Mouse (Mus musculus) MEL (cell line): ENCODE results near the gene Tiam1. TPM values are rescaled to one million over a fixed set of nuclear protein-coding genes. Genes with fewer than 3 reads are reported as not detected.

Source experiments
- DNase-seq: peaks from one replicate; pipeline ENCODE4 v3.0.0; 2011; ENCODE audit warnings: low read depth, low spot score
- H3K27ac ChIP-seq: 2 replicates; pipeline ENCODE4 v1.5.1; 2012; ENCODE audit warnings: low read depth, mild to moderate bottlenecking, control low read depth, low read length, moderate library complexity; ENCODE audit not compliant: control insufficient read depth
- H3K27me3 ChIP-seq, 2 experiments: fragments of 150-350 bp in 1 of 2; sonication (generic) in 1 of 2; 2 replicates each; pipeline ENCODE4 v1.6.1; 2012; ENCODE audit warnings: low read length in 2 of 2, mild to moderate bottlenecking in 2 of 2, improper control_type of control experiment in 1 of 2, moderate library complexity in 1 of 2; ENCODE audit not compliant: insufficient read depth in 2 of 2, control insufficient read depth in 1 of 2
- H3K36me3 ChIP-seq, 2 experiments: 2 replicates each; pipeline ENCODE4 v1.6.1; 2012 to 2014; ENCODE audit warnings: low read length in 2 of 2, improper control_type of control experiment in 1 of 2, inconsistent platforms in 1 of 2, mild to moderate bottlenecking in 1 of 2; ENCODE audit not compliant: insufficient read depth in 2 of 2, control insufficient read depth in 1 of 2
- H3K4me1 ChIP-seq, 2 experiments: fragments of 150-350 bp in 1 of 2; sonication (generic) in 1 of 2; 2 replicates each; pipeline ENCODE4 v1.6.1; 2012; ENCODE audit warnings: low read length in 2 of 2, improper control_type of control experiment in 1 of 2, mild to moderate bottlenecking in 1 of 2; ENCODE audit not compliant: insufficient read depth in 2 of 2, control insufficient read depth in 1 of 2
- H3K4me3 ChIP-seq, 2 experiments: fragments of 150-350 bp in 1 of 2; sonication (generic) in 1 of 2; 2 replicates each; pipeline ENCODE4 v1.5.1; 2012; ENCODE audit warnings: low read depth in 2 of 2, low read length in 2 of 2, mild to moderate bottlenecking in 2 of 2, moderate library complexity in 2 of 2, control low read depth in 1 of 2, improper control_type of control experiment in 1 of 2; ENCODE audit not compliant: control insufficient read depth in 1 of 2, insufficient read depth in 1 of 2
- H3K79me2 ChIP-seq: 2 replicates; pipeline ENCODE4 v1.6.1; 2012; ENCODE audit warnings: mild to moderate bottlenecking, low read length, moderate library complexity; ENCODE audit not compliant: control insufficient read depth, poor library complexity, insufficient read depth
- H3K9ac ChIP-seq: 2 replicates; pipeline ENCODE4 v1.6.1; 2012; ENCODE audit warnings: low read depth, mild to moderate bottlenecking, control low read depth, low read length, moderate library complexity; ENCODE audit not compliant: control insufficient read depth, poor library complexity, severe bottlenecking
- H3K9me3 ChIP-seq: fragments of 150-350 bp; sonication (generic); replicated peaks from 2 replicates; pipeline ENCODE4 v1.6.1; 2012; ENCODE audit warnings: mild to moderate bottlenecking, low read length, improper control_type of control experiment, moderate library complexity; ENCODE audit not compliant: insufficient read depth
- CTCF ChIP-seq, 3 experiments: IDR thresholded peaks in 2 of 3; conservative IDR thresholded peaks in 1 of 3; 2 replicates each; pipeline ENCODE4 v1.5.1; 2011 to 2012; ENCODE audit warnings: low read length in 3 of 3, low read depth in 2 of 3, mild to moderate bottlenecking in 2 of 3, improper control_type of control experiment in 1 of 3, inconsistent platforms in 1 of 3, mixed read lengths in 1 of 3, moderate library complexity in 1 of 3; ENCODE audit not compliant: control insufficient read depth in 1 of 3, insufficient read depth in 1 of 3, poor library complexity in 1 of 3, severe bottlenecking in 1 of 3
- E2F4 ChIP-seq: IDR thresholded peaks from 2 replicates; pipeline ENCODE4 v1.6.1; 2011; ENCODE audit warnings: low read depth, low read length, improper control_type of control experiment, borderline replicate concordance
- ELF1 ChIP-seq: IDR thresholded peaks from 2 replicates; pipeline ENCODE4 v1.6.1; 2014; ENCODE audit warnings: low read depth, mild to moderate bottlenecking, inconsistent platforms, low read length, improper control_type of control experiment, moderate library complexity
- EP300 ChIP-seq, 2 experiments: IDR thresholded peaks; 2 replicates each; pipeline ENCODE4 v1.6.1; 2011; ENCODE audit warnings: improper control_type of control experiment in 2 of 2, low read length in 2 of 2, low read depth in 1 of 2, mild to moderate bottlenecking in 1 of 2
- GABPA ChIP-seq: IDR thresholded peaks from 2 replicates; pipeline ENCODE4 v1.6.1; 2012; ENCODE audit warnings: low read depth, mild to moderate bottlenecking, inconsistent platforms, low read length, improper control_type of control experiment, moderate library complexity
- GATA1 ChIP-seq: IDR thresholded peaks from 2 replicates; pipeline ENCODE4 v1.6.1; 2011; ENCODE audit warnings: low read depth, low read length, improper control_type of control experiment
- JUND ChIP-seq: IDR thresholded peaks from 2 replicates; pipeline ENCODE4 v1.6.1; 2011; ENCODE audit warnings: low read depth, mild to moderate bottlenecking, improper control_type of control experiment, low read length
- KAT2A ChIP-seq: conservative IDR thresholded peaks from 2 replicates; pipeline ENCODE4 v1.6.1; 2012; ENCODE audit warnings: low read depth, low read length, improper control_type of control experiment, inconsistent platforms
- MXI1 ChIP-seq: IDR thresholded peaks from 2 replicates; pipeline ENCODE4 v1.6.1; 2011; ENCODE audit warnings: mild to moderate bottlenecking, low read depth, low read length, improper control_type of control experiment
- MYB ChIP-seq: IDR thresholded peaks from 2 replicates; pipeline ENCODE4 v1.6.1; 2011; ENCODE audit warnings: mild to moderate bottlenecking, low read depth, low read length, improper control_type of control experiment
- MYC ChIP-seq: IDR thresholded peaks from 2 replicates; pipeline ENCODE4 v1.6.1; 2011; ENCODE audit warnings: low read depth, mild to moderate bottlenecking, low read length, improper control_type of control experiment, moderate library complexity
- NELFE ChIP-seq: IDR thresholded peaks from 2 replicates; pipeline ENCODE4 v1.6.1; 2011; ENCODE audit warnings: low read depth, low read length, improper control_type of control experiment
- POLR2AphosphoS5 ChIP-seq: IDR thresholded peaks from 2 replicates; pipeline ENCODE4 v1.6.1; 2012; ENCODE audit warnings: low read depth, borderline replicate concordance, mild to moderate bottlenecking, inconsistent platforms, low read length, moderate library complexity, mixed read lengths
- SMC3 ChIP-seq: IDR thresholded peaks from 2 replicates; pipeline ENCODE4 v1.6.1; 2011; ENCODE audit warnings: low read depth, low read length, improper control_type of control experiment
- ZC3H11A ChIP-seq: IDR thresholded peaks from 2 replicates; pipeline ENCODE4 v1.6.1; 2012; ENCODE audit warnings: low read depth, mild to moderate bottlenecking, inconsistent platforms, low read length, improper control_type of control experiment
- ZKSCAN1 ChIP-seq: IDR thresholded peaks from 2 replicates; pipeline ENCODE4 v1.6.1; 2012; ENCODE audit warnings: low read depth, mild to moderate bottlenecking, inconsistent platforms, low read length, improper control_type of control experiment, moderate library complexity
- ZNF384 ChIP-seq: IDR thresholded peaks from 2 replicates; pipeline ENCODE4 v1.6.1; 2012; ENCODE audit warnings: low read depth, mild to moderate bottlenecking, inconsistent platforms, low read length, improper control_type of control experiment
- polyA plus RNA-seq, 2 experiments: library from polyadenylated mRNA; stranded (reverse) in 1 of 2; unstranded in 1 of 2; fragments of >175 nt in 1 of 2; fragments of >200 nt in 1 of 2; gene quantifications; 2 replicates each; pipeline versions ENCODE4 v1.2.1 to v1.2.4; 2012; ENCODE audit warnings: low replicate concordance in 2 of 2, low read depth in 1 of 2; ENCODE audit not compliant: insufficient read length in 2 of 2, insufficient read depth in 1 of 2, missing spikeins in 1 of 2
- total RNA-seq: library from RNA; depleted of rRNA; stranded (reverse); fragments of 300-350 nt; gene quantifications from 2 replicates; pipeline ENCODE4 v1.2.3, GENCODE M21; 2012

Tiam1 gene
- total and polyA plus RNA-seq, 3 experiments, result 15.0 to 23.9 (median 19.9) TPM

DNA sequence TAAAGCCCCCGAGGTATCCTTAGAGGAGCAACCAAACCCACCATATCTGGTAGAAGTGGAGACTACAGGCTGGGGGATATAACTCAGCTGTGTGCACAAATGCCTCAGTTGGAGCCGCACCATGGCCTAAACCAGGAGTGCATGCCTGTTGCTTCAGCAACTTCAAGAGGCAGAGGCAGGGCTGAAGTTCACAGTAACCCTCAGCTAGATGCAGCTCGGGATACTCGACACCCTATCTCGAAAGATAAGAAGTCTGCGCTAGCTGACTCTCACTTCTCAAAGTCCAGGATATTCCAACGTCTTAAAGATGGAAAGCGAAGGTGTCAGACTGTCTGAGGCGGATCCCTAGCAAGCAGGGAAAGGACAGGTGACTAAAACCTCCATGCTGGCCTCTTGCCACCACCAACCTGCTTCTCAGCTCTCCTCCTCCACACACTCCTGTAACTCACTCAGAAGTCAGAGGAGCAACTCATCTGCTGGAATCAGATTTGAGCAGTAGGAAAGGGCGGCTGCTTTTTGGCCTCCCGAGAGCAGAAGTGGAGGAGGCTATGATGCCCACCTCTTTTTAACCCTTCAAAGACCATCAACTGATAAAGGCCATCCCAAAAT, 52.4 kb downstream of the Tiam1 start:
- Histone ChIP-seq H3K9ac (no peak overlapping the region), H3K9me3 (no peaks in the 10 kb centered on the region), H3K27me3 (no peaks in the 10 kb centered on the region), H3K79me2 (no peaks in the 10 kb centered on the region; the same call in 1 of the 2 replicates), H3K4me3 (no peak overlapping the region), H3K27ac (peak overlapping the region; percentile 50), H3K4me1 (peaks cover 5 to 26% of the 10 kb centered on the region in 2 experiments), H3K36me3 (peaks cover 0 to 18% of the 10 kb centered on the region in 2 experiments; a peak in 2 of 4 replicates)
- TF ChIP-seq EP300 (IDR thresholded peaks at IDR 0.05; ENCODE audit: low read depth in 1 of 2, low read length in 2 of 2) (peak in 1 of 2 experiments; percentile 32; a peak in 1 of 4 replicates), JUND (no peak), KAT2A (no peak), MYB (no peak), GABPA (no peak), GATA1 (0 out of 2 replicates have a peak, but pooled peaks have one; percentile 25), MYC (no peak), ELF1 (no peak)
- peak; percentile 51 for DNase-seq

DNA sequence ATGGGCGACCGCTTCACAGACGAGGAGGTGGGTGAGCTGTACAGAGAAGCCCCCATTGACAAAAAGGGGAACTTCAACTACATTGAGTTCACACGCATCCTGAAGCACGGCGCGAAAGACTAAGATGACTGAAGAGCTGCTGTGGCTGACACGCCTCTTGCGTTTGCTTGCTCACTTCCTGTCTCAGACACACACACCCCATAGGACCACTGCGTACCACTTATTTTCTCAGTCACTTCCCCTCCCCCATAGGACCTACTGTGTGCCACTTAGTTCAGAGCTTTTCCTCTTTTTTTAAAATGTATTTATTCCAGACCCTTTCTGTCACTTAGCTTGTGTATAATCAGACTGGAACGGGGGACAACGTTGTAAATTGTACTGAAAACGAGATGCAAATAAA, 53.2 kb downstream of the Tiam1 start:
- H3K4me3 ChIP-seq, result no peak overlapping the region
- H3K36me3 ChIP-seq, result peaks cover 0 to 18% of the 10 kb centered on the region in 2 experiments; a peak in 2 of 4 replicates
- no peaks in the 10 kb centered on the region for H3K27me3 ChIP-seq
- no peak overlapping the region for H3K9ac ChIP-seq
- H3K9me3 ChIP-seq, result no peaks in the 10 kb centered on the region
- H3K4me1 ChIP-seq, result peaks cover 5 to 27% of the 10 kb centered on the region in 2 experiments
- peak; percentile 42 for DNase-seq
- TF ChIP-seq MXI1 (no peak), ZC3H11A (no peak), GATA1 (no peak), ZKSCAN1 (peak; percentile 98)
- H3K27ac ChIP-seq, result no peak overlapping the region
- no peaks in the 10 kb centered on the region for H3K79me2 ChIP-seq

DNA sequence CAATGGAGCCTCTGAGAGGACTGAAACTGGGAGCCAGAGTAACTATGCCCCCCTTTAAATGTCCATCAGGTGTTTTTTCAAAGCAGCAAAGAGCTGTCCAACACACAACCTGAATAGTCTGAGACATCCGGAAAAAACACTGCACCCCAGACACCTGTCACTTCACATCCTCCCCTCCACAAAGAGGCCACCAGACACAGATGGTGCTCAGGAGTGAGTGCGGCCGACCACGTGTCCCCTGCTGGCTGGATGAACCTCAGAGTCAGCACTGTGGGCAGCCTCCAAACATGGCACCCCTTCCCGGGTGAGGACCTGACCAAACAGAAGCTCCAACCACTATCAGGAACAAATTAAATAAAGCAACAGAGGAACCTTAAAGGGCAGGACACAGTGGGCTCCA, 56.3 kb downstream of the Tiam1 start:
- Histone ChIP-seq H3K9ac (no peak overlapping the region), H3K4me3 (no peak overlapping the region), H3K27ac (no peak overlapping the region), H3K79me2 (no peaks in the 10 kb centered on the region)
- no peak for DNase-seq
- TF ChIP-seq POLR2AphosphoS5, result no peak
- TF ChIP-seq GABPA, result no peak
- no peak for TF ChIP-seq CTCF (IDR thresholded peaks at IDR 0.05 in 2 of 3, conservative IDR thresholded peaks at IDR 0.05 in 1 of 3; ENCODE audit: control insufficient read depth in 1 of 3, insufficient read depth in 1 of 3, low read depth in 2 of 3, low read length in 3 of 3, poor library complexity in 1 of 3, severe bottlenecking in 1 of 3)
- TF ChIP-seq JUND, result no peak
- TF ChIP-seq E2F4, result no peak
- no peak for TF ChIP-seq ZNF384
- TF ChIP-seq NELFE, result no peak
- TF ChIP-seq SMC3, result no peak
- TF ChIP-seq, all 39 proteins: peak for 0
- Histone ChIP-seq H3K9me3 (no peaks in the 10 kb centered on the region), H3K27me3 (no peaks in the 10 kb centered on the region), H3K4me1 (peaks cover 5 to 27% of the 10 kb centered on the region in 2 experiments), H3K36me3 (peaks cover 0 to 18% of the 10 kb centered on the region in 2 experiments; a peak in 2 of 4 replicates)
